Mouse (Mus musculus) testis, adult 2 months (tissue): Measurements from ENCODE around the gene Pik3r1.

ENCODE experiments used
- CTCF ChIP-seq: fragments of 200-500 bp; IDR thresholded peaks from 2 replicates; pipeline ENCODE4 v1.5.1; 2012; ENCODE audit warnings: low read depth, mild to moderate bottlenecking, inconsistent platforms, low read length, moderate library complexity; ENCODE audit not compliant: control insufficient read depth, insufficient read depth, insufficient replicate concordance
- POLR2A ChIP-seq: fragments of 200-500 bp; IDR thresholded peaks from 2 replicates; pipeline ENCODE4 v1.6.1; 2012; ENCODE audit warnings: low read depth, mild to moderate bottlenecking, inconsistent platforms, low read length, moderate library complexity; ENCODE audit not compliant: control insufficient read depth

DNA sequence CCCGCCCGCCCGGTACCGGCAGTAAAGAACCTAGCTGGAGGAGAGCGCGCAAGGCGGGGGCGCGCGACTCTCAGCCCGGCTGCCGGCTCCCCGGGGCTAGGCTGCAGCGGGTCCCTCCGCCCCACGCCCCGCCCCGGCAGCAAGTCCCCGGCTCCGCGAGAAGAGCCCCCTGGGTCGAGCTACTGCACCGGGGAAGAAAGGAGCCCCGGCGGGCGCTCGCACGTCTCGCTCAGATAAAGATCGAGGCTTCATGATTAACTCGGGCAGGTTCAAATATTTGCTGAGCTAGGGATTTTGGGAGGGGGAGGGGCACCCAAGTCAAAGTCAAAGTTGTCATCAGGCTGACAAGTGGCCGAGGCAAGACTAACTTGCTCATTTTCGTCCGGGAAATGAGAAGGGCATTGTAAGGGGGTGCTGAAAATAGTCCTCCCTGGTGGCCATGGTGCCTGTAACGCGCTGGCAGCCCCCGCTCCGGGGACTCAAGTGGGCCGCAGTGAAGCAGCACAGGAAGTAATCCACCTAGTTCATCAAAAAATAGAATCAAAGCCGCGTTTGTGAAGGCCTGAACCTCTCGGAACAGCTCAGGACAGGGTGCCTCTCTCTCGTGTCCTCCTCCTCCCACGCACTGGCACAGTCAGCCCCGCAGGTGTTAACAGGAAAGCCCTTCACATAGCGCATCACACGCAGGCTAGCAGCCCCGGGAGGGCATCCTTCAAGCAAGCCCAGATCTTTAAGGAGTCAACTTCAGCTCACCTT lies 73.3 kb downstream of the Pik3r1 start:
- TF ChIP-seq CTCF = no peak
- no peak for TF ChIP-seq POLR2A
